Mouse (Mus musculus) ovary, postnatal 36 days (tissue): ENCODE measurements around the gene Tmem100.
A peak's percentile ranks its signal among the peaks of the same experiment; 100 is the strongest.

Source experiments
- DNase-seq: peaks from one replicate; pipeline ENCODE4 v3.0.0; 2022; ENCODE audit warnings: low spot score, mixed read lengths

Gene Tmem100

GRCm38 (mm10) chr11:90062657-90063056 lies 32.5 kb downstream of the Tmem100 start:
- DNase-seq, result no peak

- DNase-seq, result no peak
Observed at GRCm38 (mm10) chr11:90066405-90067250, 36.5 kb downstream of the Tmem100 start.

- peak; percentile 15 for DNase-seq
Observed at GRCm38 (mm10) chr11:90071747-90072146, 41.6 kb downstream of the Tmem100 start.

- no peak for DNase-seq
Observed at GRCm38 (mm10) chr11:90073201-90073600, 43.1 kb downstream of the Tmem100 start.

- DNase-seq, result no peak
Observed at GRCm38 (mm10) chr11:90076666-90077065, 46.5 kb downstream of the Tmem100 start.

- DNase-seq, result no peak
Observed at GRCm38 (mm10) chr11:90080678-90081267, 50.6 kb downstream of the Tmem100 start.

GRCm38 (mm10) chr11:90081820-90082596 lies 51.9 kb downstream of the Tmem100 start:
- DNase-seq, result no peak

GRCm38 (mm10) chr11:90083042-90083441 lies 52.9 kb downstream of the Tmem100 start:
- DNase-seq, result no peak

GRCm38 (mm10) chr11:90084166-90084565 lies 54.0 kb downstream of the Tmem100 start:
- DNase-seq, result no peak
